Mouse (Mus musculus) adrenal gland, adult (tissue): ENCODE measurements at regions not wholly inside any gene's neighbourhood (a gene's known extent, or its start where the extent isn't known, plus 50 kb on each side); places are given as distances from the start of the nearest gene placed in this dataset.
"Not testable (repeated sequence)": the region's sequence is repeated elsewhere in the genome, so short reads cannot be mapped to it uniquely, and the experiment has no call there.

Source experiments
- DNase-seq, 2 experiments: peaks; one replicate each; pipeline ENCODE4 v3.0.0; 2022 to 2023; ENCODE audit warnings: low spot score in 1 of 2; ENCODE audit not compliant: inconsistent age in 2 of 2

DNA sequence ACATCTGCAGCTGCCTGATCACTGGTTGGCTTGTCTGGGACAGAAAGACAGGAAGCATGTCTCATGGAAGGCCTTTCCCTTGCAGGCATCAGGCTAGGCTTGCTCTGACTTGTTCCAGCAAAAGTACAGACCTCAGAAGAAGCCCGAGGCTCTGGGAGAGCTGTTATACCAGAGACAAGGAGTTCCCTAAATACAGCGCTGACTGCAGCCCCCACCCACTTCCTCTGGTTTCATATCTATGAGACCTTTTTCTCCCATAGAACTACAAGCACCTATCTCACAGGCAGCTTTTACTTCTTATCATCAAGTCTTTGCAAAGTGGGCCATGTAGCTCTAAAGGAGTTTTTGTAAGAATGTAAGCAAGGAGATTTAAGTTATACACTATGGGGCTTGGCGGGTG, 312.2 kb upstream of the Vmn1r3 start:
- not testable (repeated sequence) for DNase-seq

DNA sequence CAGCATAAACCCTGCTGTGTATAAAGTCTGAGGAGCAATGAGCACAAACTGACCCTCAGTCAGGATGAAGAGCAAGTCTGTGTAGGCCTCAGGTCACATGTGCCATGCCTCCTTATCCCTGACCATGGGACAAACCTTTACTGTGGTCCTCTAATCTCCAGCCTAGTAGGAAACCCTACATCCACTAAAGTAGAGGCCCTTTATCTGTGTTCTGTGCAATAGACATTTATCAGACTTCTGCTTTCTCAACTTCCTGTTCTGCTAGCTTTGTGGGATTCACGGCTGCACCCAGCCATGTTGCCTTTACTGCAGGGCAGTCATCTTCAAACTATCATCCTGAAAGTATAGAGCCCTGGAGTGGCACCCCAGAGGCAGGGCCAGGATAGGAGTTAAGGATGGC, 310.8 kb upstream of the Vmn1r3 start:
- not testable (repeated sequence) for DNase-seq

- not testable (repeated sequence) for DNase-seq
Measured at GRCm38 (mm10) chr4:3494123-3494681, 309.0 kb upstream of the Vmn1r3 start.

GRCm38 (mm10) chr4:3490901-3491300, 305.7 kb upstream of the Vmn1r3 start:
- not testable (repeated sequence) for DNase-seq

DNA sequence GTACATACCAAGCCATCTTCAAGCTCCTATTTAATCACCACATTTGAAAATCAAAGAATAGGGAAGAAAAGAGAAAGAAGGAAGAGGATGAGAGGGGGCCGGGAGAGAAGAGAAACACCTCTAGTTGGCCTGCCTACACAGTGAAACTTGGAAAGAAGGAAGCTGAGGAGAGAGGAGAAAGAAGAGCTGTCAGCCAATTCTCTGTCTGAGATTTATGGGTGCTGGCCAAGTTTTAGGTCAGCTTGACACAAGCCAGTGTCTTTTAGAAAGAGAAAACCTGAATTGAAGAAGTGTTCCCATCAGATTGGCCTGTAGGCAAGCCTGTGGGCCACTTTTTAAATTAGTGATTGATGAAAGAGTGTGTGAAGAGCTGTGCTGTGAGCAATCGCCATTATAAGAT, 296.9 kb upstream of the Vmn1r3 start:
- no peak for DNase-seq

DNA sequence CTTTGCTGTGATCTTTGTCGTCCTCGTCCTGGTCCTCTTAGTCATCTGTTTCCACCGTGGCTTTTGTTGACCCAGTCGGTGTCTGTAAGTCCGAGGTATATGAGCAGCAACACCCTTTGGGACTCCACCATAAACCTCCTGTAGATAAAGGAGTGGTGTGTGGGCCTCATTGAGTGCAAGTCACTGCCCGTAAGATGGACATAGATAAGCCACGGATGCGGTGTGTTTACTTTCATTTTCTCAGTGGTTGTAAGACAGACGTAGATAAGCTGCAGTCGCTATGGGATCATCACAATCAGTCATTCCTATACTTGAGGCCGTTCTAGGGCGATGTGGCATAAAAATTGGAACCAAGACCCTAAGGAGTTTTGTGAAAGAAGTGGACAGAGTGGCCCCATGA, 271.6 kb upstream of the Vmn1r3 start:
- DNase-seq: no peak

GRCm38 (mm10) chr4:3437380-3437779, 252.2 kb upstream of the Vmn1r3 start:
- DNase-seq: peak in 1 of 2 experiments; percentile 24

DNA sequence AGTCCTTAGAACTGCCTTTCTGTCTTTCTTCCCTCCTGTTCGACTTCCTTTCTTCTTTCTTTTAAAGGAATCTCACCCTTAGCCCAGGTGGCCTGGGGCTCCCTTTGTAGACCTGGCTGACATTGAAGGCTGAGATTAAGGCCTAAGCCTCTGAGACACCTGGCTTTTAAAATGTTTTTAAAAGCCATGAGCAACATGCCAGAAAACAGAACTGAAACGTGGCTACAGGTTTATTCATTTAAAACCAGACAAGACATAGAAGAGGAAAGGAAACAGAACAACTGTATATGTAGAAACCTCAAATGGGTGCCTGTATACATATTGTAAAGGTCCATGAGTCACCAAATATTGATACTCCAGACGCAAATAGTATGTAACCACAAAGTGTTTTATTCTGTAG, 242.8 kb upstream of the Vmn1r3 start:
- DNase-seq: no peak

DNA sequence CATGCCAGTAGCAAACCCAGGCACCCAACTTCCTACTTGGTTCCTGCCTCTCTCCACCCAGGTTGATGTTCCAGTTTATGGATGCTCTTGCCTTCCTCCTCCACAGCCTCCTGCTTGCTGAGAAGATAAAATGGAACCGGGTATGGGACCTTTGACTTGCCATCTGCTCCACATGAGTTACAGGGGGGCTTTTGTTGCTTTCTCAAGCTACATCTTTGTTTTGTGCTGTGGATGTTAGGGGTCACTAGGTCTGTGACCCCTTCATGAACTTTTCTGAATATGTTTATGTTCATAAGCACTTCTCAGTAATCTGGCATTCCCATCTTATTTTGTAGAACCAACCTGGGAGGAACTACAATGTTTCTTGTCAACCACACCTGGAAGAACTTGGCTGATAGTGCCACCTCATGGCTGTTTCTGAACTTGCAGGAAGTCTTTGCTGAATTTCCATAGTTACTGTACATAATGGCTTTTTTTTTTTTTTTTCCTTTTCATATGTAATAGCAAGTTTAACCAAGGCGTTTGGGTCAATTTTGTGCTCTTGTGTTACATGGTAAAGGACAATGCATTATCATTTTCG, 234.9 kb upstream of the Vmn1r3 start:
- DNase-seq: peak; percentile 23 to 78

DNA sequence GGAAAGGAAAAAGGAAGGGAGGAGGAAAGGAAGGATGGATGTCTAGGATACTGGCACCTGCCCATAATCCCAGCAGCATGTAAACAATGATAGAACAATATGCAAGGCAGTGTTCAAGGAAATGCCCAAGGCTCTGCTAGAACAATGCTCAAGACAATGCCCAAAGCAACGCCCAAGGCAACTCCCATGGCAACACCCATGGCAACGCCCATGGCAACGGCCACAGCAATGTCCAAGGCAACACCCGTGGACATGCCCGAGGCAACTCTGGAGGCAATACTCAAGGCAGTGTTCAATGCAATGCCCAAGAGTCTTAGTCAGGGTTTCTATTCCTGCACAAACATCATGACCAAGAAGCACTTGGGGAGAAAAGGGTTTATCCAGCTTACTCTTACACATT, 231.5 kb upstream of the Vmn1r3 start:
- no peak for DNase-seq

GRCm38 (mm10) chr4:3414442-3415022, 229.4 kb upstream of the Vmn1r3 start:
- not testable (repeated sequence) for DNase-seq

DNA sequence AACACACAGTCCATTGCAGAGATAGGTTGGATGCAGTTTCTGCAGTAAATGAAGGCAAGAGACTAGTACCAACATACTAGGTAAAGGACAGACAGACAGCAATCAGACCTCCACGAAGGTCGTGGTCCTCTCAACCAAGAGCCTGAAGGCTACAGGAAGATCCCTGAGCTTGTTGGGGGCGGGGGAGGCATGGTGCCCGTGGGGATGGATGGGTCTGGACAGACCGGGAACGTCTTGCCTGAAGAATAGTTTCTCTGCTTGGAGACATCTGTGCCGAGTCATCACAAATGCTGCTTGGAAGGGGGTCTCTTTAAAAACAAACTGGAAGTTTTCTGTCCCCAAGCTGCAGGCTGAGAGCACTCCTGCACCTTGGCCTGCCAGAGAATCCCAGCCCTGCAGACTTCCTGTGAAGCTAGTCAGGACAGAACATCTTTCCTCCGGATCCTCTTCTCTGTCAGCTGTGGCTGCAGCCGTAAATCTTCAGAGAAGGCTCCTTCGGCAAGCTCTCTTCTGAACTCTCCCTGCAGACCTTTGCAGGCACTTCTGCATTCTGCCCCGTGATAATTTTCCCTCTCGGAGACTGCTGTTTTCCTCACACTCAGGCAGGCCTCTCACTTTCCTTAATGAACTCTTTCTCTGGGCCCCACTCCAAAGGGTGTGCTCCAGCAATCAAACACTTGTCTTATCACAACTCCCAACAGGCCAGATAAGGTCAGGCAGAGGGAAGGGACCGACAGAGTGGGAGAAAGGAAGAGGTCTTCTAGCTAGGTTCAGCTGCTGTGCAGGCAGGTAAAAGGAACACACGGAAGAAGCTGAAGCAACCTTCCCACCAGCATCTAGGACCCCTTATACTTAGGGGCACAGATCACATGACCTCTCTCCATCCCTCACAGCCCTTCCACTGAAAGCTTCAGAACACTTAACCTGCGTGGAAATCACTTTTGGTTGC, 228.6 kb upstream of the Vmn1r3 start:
- no peak for DNase-seq

DNA sequence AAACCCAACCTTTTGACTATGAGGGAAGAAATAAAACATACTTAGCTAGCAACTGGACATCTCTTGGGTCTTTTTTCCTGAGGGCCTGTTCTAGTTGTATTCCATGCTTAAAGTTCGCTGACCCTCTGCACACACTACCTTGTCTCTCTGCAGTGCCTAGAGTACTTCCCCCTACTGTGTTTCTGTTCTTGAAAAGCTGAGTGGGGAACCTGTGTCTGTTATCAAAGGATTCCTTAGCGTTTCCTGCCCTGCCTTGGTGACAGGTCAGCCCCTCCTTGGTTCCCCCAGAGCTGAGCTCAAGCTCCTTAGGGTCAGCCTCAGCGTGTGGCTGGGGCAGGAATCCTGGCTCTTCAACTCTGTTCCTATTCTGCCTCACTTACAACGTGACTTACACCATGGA, 227.2 kb upstream of the Vmn1r3 start:
- DNase-seq: not testable (repeated sequence)

GRCm38 (mm10) chr4:3402856-3403255, 217.7 kb upstream of the Vmn1r3 start:
- DNase-seq: not testable (repeated sequence)

- DNase-seq: not testable (repeated sequence)
Measured at GRCm38 (mm10) chr4:3401766-3402165, 216.6 kb upstream of the Vmn1r3 start.

GRCm38 (mm10) chr4:3391579-3391978, 206.4 kb upstream of the Vmn1r3 start:
- DNase-seq: not testable (repeated sequence)

DNA sequence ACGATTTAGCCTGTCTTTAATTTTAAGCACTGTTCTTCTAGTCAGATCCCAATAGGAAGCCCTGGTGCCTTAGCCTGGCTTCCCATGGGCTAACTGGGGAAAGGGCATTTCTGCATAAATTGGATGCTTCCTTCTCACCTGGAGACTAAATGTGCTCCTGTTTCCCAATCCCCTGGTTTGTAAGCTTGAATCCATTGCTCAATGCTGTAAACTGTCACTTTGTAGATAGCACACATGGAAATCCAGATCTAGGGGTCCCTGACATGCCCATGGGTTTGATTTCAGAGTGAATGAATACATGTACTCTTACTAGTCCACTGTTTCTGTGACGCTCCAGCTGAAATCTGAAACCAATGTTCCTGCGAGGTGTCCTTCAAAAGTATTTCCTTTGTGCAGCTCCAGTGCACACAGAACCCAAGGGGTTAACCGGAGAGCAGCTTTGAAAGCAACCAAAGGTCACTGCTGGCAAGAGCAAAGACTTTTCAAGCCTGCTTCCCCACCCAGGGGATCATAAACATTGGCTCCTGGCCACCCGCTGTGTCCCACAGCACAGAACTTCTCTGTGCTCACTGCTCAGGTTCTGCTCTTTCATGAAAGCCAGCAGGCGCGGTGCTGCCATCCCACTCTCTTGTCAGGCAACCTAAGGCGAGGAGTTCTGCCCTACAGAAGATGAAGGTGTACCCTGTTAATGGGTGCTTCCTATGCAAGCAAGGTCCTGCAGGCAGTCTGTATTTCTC, 188.0 kb upstream of the Vmn1r3 start:
- DNase-seq: not testable (repeated sequence)

GRCm38 (mm10) chr4:3368021-3368420, 182.9 kb upstream of the Vmn1r3 start:
- DNase-seq: not testable (repeated sequence)

- DNase-seq: not testable (repeated sequence)
Measured at GRCm38 (mm10) chr4:3343443-3343842, 158.3 kb upstream of the Vmn1r3 start.

GRCm38 (mm10) chr4:3342696-3343095, 157.5 kb upstream of the Vmn1r3 start:
- DNase-seq: peak in 1 of 2 experiments; percentile 43

DNA sequence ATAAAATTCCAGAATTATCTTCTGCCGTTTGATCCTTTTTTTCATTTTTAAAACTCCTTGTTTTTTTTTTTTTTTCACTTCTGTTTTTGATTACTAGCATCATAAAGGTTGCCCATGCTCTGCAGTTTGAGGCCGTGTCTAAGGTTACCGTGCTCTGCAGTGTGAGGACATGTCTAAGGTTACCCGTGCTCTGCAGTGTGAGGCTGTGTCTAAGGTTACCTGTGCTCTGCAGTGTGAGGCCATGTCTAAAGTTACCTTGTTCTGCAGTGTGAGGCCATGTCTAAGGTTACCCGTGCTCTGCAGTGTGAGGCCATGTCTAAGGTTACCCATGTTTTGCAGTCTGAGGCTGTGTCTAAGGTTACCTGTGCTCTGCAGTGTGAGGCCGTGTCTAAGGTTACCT, 157.0 kb upstream of the Vmn1r3 start:
- DNase-seq: not testable (repeated sequence)
